Mouse (Mus musculus): ENCODE data around the gene Olfr286. TPM values are rescaled to one million over a fixed set of nuclear protein-coding genes. Genes with fewer than 3 reads are reported as not detected.

The Olfr286 gene
- total RNA-seq (2021), result not detected
- long read RNA-seq, experiment 1, result 0 reads
- long read RNA-seq, experiment 2, result 0 reads

- DNase-seq, result no peak
Measured at GRCm38 (mm10) chr15:98234350-98234749, at the start of gene Olfr286. Gene Olfr286, minus strand, starts transcription at chr15:98234450.

DNA sequence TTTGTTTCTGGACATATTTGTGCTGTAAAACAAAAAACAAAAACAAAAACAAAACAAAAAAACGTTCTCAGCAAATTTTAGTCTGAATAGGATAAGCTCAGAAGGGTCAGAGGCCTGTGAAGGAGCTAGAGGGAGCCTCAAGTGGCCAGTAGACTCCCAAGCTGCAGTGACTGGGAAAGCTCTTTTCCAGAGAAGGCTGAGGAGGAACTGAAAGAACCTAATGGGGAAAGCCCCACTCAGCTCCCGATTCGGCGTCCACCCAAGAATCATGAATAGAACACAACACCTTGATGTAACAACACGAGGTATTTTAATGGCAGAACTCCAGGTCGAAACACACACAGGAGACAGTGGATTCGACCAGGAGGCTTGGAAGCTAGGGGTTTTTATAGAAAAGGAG is 23.5 kb upstream of the Olfr286 start:
- DNase-seq, result no peak

DNA sequence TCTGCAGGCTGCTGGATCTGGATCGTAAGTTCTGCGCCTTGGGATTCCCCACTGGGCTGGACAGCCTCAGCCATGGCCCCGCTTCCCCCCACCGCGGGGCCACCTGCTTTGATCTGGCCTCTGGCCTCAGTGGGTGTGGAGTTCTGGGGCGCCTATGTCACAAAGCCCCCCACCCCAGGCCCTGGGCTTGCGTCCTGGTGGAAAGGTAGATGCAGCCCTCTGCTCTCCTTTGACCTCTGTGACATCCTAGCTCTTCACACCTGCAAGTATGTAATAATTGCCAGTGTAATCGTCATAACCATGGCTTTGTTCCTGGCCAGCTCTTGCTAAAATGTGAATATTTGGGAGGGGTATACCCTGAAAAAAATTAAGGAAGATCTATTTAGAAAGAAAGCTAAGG is 22.9 kb upstream of the Olfr286 start, which contains the start of gene H1fnt:
Gene H1fnt (minus strand): TSS at position 101 of the 400 bp plus-strand sequence.
- DNase-seq, result no peak

DNA sequence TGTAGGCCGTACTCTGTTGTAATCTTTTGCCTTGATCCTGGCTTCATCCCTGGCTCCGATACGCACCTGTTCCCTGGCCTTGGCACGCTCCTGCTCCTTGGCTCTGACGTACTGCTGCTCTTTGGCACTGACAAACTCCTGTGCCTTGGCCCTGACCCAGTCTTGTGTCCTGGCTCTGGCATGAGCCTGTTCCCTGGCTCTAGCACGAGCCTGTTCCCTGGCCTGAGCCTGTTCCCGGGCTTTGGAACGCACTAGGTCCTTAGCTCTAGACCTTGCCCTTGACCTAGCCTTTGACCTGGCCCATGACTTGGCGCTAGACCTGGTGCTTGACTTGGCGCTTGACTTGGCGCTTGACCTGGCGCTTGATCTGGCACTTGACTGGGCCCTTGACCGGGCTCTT is 22.0 kb upstream of the Olfr286 start:
- peak; percentile 15 for DNase-seq

DNA sequence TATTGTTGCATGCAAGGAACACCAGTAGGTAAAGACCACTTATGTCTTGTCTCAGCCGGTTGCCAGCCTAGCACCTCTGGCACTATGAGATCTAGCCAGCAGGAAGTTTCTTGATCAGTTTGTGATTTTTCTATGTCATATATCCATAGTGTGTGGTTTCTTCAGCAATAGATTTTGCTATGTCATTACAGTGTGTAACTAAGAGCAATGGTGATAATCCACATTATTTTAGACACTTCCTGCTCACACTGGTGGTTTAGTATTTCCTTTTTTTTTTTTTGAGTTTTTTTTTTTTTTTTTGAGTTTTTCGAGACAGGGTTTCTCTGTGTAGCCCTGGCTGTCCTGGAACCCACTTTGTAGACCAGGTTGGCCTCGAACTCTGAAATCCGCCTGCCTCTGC is 1.2 kb upstream of the Olfr286 start:
- DNase-seq, result no peak

DNA sequence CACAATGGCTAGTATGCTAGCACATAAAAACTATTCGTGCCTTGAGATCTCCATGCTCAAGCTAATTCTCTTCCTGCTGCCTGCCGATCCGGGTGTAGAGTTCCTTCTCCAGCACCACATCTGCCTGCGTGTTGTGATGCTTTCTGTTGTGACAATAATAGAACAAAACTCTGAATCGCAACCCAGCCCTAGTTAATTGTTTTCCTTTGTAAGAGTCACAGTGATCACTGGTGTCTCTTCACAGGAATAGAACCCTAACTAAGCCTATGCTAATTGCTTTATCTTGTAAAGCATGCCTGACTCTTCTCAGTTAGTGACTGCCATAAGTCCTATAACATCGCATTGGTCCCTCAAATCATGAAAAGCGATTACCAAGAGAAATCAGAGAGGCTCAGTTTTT is 8.2 kb downstream of the Olfr286 start:
- DNase-seq, result no peak

DNA sequence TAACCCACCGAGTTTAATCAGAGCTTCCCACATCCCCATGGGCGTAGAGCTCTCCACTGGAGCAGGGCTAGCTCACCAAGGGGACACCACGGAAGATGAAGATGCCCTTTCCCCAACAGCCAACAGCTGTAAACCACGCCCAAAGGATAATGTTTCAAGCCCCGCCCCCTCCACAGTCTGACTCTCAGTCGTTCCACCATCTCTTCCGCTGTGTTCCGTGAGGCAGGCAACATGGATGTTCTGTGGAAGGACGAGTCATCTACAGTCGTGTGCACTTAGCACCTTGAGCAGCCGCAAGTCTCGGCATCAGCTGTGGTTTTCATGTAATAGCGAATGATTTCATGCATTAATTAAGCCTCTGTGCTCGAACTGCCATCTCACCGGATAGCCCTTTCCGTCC is 8.6 kb downstream of the Olfr286 start:
- DNase-seq, result no peak

DNA sequence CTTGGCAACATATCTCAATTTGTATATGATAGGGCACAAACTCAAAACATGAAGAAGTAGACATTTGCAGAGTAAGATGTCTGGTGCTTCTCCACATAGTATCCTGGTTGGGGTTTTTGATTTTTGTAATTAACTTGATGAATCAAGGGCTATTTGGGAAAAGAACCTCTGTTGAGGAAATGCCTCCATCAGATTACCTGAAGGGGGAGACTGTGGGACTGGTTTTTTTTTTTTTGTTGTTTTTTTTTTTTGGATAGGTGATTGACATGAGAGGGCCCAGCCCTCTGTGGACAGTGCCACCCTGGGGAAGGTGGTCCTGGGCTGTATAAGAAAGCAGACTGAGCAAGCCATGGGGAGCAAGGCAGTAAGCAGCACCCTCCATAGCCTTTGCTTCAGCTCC is 11.9 kb downstream of the Olfr286 start:
- DNase-seq, result no peak

DNA sequence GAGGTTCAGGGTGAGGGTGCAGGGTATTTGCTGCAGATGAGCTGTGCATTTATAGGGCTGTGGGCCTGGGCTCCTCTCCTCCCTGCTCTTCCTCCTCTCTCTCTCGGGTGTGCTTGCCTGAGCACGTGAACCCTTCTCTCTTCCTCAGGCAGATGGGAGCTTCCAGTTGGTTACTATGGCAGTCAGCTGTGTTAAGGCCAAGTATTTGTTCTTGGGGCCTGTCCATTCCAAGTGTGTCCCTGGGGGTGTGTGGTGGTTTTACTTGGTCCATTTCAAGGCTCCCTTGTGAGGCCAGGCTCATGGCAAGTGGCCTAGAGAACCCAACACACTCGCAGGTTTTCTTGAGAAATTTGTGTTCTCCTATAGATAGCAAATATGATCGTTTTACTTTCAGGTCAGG is 13.4 kb downstream of the Olfr286 start, which contains the start of the genes Gm44579 and Olfr287:
Gene Gm44579 (minus strand): TSS at position 101 of the 400 bp plus-strand sequence.
Gene Olfr287 (minus strand): TSS at position 180 of the 400 bp plus-strand sequence.
- DNase-seq, result no peak

DNA sequence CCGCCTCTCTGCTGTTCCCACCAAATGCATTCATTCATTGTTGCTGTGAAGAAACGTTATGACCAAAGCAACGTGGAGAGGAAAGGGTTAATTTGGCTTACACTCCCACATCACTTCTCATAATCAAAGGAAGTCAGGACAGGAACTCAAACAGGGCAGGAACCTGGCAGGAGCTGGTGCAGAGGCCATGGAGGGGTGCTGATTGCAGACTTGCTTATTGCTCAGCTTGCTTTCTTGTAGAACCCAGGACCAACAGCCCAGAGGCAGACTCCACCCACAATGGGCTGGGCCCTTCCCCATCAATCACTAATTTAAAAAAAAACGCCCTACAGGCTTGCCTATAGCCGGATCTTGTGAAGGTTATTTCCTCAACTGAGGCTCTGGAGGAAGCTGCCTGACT is 20.1 kb downstream of the Olfr286 start:
- no peak for DNase-seq

GRCm38 (mm10) chr15:98213336-98213870 is 20.8 kb downstream of the Olfr286 start:
- no peak for DNase-seq

DNA sequence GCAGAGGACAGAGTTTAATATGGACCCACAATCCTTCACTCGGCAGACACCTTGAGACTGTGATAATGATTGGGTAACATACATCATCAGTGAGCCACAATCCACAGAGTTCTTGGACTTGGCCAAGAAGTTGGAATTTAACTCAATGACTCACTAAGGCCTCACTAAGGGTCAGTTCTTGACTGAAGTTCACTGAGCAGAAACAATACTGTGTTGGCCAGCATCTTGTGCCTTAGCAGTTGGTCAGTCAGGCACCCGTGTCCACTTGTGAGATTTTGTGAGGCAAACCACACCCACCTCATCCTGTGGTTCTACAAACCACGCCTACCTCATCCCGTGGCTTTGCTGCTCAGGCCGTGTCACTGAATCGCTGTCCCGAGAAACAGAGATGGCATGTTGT is 24.6 kb downstream of the Olfr286 start:
- DNase-seq, result no peak

DNA sequence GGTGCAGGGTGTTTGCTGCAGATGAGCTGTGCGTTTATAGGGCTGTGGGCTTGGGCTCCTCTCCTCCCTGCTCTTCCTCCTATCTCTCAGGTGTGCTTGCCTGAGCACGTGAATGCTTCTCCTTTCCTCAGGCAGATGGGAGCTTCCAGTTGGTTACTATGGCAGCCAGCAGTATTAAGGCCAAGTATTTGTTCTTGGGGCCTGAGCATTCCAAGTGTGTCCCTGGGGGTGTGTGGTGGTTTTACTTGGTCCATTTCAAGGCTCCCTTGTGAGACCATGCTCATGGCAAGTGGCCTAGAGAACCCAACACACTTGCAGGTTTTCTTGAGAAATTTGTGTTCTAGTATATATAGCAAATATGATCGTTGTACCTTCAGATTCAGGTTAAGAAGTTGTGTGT is 38.8 kb downstream of the Olfr286 start, which contains the start of gene Olfr288:
Gene Olfr288 (minus strand): TSS at position 101 of the 400 bp plus-strand sequence.
- DNase-seq, result no peak

DNA sequence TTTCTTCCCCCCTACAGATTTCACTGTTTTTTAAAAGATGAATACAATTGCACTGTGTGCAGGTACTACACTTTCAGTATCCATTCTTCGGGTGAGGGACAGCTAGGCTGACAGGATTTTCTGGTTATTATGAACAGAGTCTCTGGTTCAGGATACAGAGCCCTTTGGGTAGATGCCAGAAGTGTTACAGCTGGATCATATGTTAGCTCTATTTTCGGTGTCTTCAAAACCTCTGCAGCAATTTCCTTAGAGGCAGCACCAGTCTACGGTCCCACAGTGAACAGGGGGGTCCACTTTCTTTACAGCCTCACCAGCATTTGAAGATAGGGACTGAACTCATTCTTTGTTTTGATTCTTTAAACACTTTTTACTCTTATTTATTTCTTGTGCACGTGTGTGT is 49.8 kb downstream of the Olfr286 start:
- no peak for DNase-seq

DNA sequence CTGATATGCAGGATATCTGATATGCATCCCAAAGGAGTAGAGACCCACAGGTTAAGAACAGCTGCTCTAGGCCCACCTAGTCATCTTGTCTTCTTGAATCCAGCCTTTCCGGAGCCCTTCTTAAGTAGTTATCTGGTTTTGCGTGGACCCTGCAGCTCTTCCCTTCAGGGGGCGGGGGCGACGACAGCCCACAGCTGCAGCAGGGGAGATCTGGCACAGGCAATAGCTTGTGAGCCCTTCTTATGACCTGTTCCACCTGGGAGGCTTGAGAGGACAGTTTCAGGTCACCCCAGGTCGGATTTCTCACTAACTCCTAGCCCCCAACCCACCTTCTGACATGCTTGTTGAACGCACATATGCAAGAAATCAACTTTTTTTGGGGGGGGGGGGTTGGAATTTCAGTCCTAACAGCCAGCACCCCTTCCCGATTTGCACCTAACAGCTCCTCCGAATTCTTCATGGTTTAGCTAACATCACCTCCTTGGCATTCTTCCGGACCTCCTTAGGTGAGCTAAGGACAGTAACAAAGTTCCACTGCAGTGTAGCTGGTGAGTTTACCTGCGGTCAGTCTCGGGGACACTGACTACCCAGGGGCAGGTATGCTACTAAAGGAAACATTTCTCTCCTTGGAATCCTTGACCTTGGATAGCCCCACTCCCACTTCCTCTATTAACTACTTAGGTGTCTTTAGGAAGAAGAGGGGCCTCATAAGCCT is 52.2 kb downstream of the Olfr286 start:
- DNase-seq, result no peak

GRCm38 (mm10) chr15:98181132-98181711 is 53.0 kb downstream of the Olfr286 start:
- DNase-seq, result peak; percentile 96

DNA sequence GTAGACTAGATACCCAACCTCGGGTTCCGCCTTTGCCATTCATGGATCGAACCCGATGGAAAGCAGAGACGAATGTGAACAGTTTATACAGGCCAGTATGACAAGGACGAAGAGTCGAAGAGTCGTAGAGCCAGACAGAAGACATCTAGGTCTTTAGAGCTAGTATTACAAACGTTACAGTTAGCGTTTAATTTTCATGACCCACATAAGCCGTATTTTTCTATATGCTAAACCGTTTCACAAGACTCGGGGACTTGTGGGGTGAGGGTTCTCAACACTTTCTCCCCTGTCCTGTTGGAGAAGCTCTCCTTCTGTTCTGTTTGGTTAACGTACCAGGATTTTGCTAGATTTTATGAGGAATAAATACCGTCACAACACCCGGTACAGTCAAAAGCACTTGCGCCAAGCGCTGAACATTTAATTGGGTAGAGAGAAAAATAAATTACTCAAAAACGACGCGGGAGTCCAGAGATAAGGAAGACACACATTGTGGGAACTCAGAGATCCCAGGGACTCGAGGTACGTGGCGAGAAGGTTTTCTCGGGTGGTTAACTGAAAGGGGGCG is 53.6 kb downstream of the Olfr286 start:
- no peak for DNase-seq

GRCm38 (mm10) chr15:98177320-98177719 is 56.9 kb downstream of the Olfr286 start:
- DNase-seq, result no peak

Other genes starting within 250 kb of the Olfr286 start
- 1 to 10 TPM; 1.9 to 6.3 TPM for gene Col2a1, start 229.8 kb downstream of the Olfr286 start, total RNA-seq (2021)
- gene Pfkm, start 141.9 kb downstream of the Olfr286 start, total RNA-seq (2021), result 1,000 to 10,000 TPM; 2,083 to 2,117 TPM
- 1 to 10 TPM; 6.7 to 6.9 TPM for gene Senp1, start 140.7 kb downstream of the Olfr286 start, total RNA-seq (2021)
- gene Asb8, start 68.8 kb downstream of the Olfr286 start, total RNA-seq (2021), result 100 to 1,000 TPM; 102 to 145 TPM
- gene Ccdc184, start 67.3 kb downstream of the Olfr286 start, total RNA-seq (2021), result not detected
- not detected for gene Olfr288, start 38.9 kb downstream of the Olfr286 start, total RNA-seq (2021)
- gene Gm44579, start 13.5 kb downstream of the Olfr286 start, total RNA-seq (2021), result not detected
- gene Olfr287, start 13.4 kb downstream of the Olfr286 start, total RNA-seq (2021), result not detected
- gene H1fnt, start 22.8 kb upstream of the Olfr286 start, total RNA-seq (2021), result not detected
- gene Zfp641, start 61.7 kb upstream of the Olfr286 start, total RNA-seq (2021), result 10 to 100 TPM; 11.0 to 11.9 TPM
- not detected for gene Olfr285, start 82.9 kb upstream of the Olfr286 start, total RNA-seq (2021)
- not detected for gene Olfr284, start 106.5 kb upstream of the Olfr286 start, total RNA-seq (2021)
- not detected for gene Olfr283, start 146.5 kb upstream of the Olfr286 start, total RNA-seq (2021)
- not detected for gene Olfr282, start 196.8 kb upstream of the Olfr286 start, total RNA-seq (2021)
- gene Olfr281, start 218.1 kb upstream of the Olfr286 start, total RNA-seq (2021), result not detected
- not detected for gene OR5BS1P, start 235.4 kb upstream of the Olfr286 start, total RNA-seq (2021)
- not detected for gene Lalba, start 248.3 kb upstream of the Olfr286 start, total RNA-seq (2021)

Measured in gastrocnemius, postnatal 25 days (tissue).